Mouse (Mus musculus) testis, postnatal 14 days (tissue): Measurements from ENCODE around the gene Wnk4.

Experiments
- DNase-seq: peaks from one replicate; pipeline ENCODE4 v3.0.0; 2021; ENCODE audit warnings: low spot score

Wnk4 gene

DNA sequence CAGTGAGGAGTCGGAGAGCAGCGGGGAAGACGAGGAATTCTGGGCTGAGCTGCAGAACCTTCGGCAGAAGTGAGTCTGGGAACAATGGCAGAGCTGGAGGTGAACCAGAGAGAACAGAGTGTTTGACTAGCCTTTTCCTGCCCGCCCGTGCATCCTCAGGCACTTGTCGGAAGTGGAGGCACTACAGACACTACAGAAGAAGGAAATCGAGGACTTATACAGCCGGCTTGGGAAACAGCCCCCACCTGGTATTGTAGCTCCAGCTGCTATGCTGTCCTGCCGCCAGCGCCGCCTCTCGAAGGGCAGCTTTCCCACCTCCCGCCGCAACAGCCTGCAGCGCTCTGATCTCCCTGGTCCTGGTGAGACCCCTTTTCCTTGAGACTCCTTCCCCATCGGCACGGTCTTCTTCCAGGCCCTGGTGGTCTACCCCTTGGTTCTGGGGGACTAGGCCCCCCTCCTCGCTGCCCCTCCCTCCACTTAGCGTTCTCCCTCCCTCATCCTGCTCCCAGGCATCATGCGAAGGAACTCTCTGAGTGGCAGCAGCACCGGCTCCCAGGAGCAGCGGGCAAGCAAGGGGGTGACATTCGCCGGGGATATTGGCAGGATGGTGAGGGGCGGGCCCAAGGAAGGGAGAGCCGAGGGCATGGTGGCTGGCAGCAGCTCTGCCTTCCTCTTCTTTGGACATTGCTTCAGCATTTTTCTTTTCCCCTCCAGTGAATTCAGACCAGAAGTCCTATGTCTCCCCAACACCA is 16.1 kb downstream of the Wnk4 start:
- DNase-seq, result no peak

DNA sequence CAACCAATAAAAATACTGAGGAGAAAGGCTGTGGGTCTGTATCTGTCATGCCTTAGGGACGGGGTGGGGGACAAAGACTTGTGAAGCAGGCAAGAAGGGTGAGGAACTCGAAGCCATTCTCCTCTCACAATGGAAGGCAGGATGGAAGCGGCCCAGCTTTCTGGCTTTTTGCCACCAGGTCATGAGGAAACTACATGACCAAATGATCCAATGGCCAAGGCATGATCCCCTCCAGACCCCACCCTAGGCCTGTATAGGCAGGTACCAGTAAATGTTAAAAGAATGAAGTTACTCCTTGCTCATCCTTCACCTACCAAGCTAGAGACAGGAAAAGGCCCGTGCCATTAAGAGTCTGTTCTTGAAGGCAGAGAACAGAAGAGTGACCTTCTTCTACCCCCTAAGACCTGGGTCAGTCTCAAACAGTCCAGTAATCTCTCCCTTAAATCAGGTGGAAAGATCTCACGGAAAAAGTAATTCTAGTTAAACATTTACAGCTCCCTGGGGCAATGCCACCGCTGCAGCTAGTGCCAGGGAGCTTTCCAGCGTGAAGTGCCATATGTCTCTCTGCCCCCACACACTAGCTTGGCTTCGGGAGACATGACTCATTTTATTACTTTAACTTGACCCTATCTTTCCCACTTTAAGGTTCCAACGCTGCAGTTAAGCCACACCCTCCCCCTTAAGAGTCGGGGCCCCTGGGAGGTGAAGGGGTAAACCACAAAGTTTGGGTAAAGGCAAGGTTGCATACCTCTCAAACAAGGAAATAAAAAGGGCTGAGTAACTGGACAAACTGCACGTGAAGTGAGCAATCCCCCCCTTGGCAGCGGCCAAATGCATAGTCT is 17.2 kb downstream of the Wnk4 start:
- DNase-seq, result no peak

DNA sequence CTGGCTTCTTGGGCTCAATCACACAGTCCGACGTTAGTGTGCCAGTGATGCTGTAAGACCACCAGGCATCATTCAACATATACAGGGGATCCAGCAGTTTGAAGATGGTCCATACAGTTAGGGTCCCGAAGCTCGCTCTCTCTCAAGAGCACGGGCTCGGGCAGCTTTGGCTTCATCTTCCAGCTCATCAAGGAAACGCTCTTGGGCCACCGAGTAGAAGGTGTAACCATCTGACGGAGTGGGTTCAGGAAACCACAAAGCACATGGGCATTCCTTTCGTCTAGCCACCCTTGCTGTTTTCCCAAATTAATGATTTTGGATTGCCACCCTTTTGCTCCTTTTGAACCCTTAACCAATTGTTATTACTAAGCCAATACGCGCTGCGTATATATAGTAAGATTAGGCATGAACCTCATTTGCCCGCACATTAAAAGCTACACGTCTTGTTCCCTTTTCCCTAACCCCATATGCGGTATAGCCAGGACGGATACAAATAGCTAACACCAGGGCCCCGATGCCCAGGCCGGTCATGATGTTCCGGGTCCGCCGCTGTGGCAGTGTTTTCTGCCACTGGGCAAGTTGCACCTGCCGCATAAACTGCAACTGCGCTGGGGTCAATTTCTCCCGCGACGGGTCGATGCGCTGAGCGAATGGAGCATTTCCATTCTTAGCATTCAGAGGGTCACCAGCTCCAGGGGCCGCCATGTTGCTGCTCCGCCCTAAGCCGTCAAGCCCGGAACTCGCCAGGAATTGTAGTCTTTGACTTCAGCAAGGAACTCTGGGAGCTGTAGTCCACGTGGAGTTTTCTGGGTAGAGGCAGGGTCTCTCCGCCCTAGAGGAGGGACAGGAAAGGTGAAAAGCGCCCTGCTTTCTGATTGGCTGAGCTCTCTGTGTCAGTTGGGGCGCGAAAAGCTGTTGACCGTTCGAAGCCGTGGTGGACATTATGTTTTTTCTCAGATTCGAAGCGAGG is 18.1 kb downstream of the Wnk4 start, which contains the start of the genes Cntd1 and Coa3:
Gene Cntd1 (plus strand): TSS at position 790 of the 970 bp plus-strand sequence.
Gene Coa3 (minus strand): TSS at position 892 of the 970 bp plus-strand sequence.
- DNase-seq, result peak; percentile 92

DNA sequence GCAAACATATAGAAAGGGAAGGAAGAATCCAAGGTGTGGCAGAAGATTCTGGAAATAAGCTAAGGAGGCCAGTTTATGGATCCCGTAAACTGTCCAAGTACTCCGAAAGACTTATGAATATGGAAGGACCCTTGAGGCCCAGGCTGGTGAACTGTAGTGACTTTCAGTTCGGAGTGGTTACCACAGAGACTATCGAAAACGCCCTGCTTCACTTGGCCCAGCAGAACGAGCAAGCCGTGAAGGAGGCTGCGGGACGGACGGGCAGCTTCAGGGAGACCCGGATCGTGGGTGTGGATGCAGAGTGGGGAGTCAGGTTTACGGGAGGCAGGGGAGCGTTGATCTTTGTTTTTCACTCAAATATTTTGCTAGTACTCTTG is 18.8 kb downstream of the Wnk4 start:
- DNase-seq, result peak; percentile 46

DNA sequence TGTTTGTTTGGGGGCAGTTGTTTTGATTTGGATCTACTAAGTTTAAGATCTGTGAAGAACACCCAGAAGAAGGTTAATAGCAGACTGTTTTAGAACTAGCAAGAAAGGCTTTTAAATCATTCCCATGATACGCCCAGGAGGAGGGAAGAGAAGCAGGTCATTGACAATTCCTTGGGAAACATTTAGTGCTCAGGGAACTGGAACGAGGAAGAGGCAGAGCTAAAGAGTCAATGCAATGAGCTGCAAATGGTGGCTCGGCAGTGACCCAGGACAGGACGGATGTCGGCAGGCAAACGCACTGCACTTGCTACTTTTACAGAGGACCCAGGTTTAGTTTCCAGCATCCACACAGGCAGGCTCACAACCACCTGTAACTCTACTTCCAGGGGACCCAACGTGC is 20.5 kb downstream of the Wnk4 start:
- no peak for DNase-seq

DNA sequence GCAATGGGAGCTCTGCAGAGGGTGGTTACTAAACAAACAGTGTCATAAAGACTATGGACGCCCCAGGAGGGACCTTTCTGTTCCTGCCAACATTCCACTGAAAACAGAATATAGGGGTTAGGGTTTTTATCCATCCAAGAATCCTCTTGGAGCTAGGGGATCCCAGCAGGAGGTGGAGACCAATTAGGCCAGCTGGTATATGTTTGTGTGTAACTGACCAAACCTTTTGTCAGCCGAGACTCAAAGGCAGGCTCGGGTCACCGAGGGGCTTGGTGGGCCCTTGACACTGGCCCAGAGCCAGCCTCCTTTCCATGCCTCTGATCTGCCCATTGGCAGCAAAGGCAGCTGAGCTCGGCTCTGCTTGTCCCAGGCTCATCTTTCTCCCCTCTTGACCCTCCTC is 22.5 kb downstream of the Wnk4 start:
- no peak for DNase-seq

DNA sequence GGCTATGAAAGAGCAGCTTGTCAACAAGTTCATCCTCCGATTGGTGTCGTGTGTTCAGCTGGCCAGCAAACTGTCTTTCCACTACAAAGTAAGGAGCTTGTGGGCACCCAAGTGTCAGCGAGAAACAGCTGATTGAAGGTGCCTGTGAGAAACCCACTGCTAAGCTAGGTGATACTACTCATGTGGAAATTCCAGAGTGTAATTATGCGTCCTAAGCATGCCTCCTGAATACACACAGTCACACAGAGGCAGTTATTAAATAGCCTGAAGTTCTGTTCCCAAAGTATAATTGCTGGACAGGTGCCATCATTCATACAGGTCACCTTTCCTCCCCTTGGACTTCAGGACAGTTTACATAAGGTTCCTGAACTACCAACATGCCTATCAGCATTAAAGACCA is 23.4 kb downstream of the Wnk4 start:
- DNase-seq, result no peak

DNA sequence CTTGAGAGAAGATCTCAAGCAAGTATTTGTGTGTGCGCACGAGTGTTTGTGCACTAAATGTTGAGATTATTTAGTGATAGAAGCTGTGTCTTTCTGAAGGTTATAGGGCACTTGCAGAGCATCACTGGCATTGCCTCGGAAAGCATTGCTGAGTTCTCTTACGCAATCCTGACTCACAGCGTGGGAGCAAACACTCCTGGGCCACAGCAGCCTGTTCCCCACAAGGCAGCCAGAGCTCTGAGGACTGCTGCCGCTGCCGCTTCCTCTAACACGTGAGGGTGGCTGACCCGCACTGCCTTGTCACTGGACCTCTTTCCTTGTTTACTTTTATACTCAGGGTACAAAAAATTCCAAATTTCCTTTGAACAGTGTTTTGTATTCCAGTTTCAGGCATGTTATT is 26.9 kb downstream of the Wnk4 start:
- DNase-seq, result no peak

DNA sequence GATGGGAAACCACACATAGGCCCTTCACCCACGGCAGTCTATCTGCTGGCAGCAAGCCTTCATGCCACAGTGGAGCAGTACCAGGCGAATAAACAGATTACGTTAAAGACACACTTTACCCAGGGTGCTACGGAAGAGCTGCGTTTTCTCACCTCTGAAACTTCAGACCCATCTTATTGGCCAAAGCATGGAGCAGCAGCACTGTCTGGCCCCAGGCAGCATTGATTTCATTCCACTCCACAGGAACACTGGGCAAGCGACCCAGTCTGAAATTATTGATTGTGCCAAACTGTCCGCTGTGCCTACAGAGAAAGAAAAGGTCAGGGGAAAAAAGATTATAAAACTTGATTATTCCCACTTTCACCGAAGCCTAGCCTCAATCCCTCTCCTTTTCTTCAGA is 30.9 kb downstream of the Wnk4 start:
- DNase-seq, result no peak

DNA sequence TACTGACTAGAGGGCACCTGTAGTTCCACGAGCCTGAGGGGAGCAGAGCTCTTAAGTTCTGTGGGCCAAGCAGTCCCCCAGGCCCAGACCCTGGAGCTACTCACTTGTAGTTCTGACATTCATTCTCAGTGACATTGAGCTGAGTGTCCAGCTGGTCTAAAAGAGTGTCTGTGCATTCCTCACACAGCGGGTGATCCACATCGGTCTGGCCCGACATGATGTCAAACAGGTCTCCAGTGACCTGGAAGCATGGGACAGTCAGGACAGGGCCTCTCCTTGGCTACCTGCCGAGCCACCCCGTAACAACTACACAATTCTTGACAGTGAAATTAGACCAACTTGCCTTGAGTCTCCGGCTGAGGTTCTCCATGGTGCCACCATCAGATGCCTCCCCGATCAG is 34.8 kb downstream of the Wnk4 start:
- no peak for DNase-seq

DNA sequence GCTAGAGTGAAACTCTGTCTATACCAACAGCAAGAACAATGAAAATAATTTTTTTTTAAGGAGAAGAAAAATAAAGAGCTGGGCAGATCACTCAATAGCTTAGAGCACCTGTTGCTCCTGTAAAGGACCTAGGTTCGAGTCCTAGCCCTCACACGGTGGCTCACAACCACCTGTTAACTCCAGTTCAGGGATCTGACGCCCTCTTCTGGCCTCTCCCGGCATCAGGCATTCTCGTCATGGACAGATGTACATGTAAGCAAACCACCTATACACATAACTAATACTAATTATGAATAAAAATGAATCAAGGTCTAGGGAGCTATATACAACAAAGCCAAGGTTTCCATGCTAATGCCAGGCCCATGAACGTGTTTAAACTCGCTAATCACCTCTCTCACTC is 40.5 kb downstream of the Wnk4 start:
- DNase-seq, result no peak

DNA sequence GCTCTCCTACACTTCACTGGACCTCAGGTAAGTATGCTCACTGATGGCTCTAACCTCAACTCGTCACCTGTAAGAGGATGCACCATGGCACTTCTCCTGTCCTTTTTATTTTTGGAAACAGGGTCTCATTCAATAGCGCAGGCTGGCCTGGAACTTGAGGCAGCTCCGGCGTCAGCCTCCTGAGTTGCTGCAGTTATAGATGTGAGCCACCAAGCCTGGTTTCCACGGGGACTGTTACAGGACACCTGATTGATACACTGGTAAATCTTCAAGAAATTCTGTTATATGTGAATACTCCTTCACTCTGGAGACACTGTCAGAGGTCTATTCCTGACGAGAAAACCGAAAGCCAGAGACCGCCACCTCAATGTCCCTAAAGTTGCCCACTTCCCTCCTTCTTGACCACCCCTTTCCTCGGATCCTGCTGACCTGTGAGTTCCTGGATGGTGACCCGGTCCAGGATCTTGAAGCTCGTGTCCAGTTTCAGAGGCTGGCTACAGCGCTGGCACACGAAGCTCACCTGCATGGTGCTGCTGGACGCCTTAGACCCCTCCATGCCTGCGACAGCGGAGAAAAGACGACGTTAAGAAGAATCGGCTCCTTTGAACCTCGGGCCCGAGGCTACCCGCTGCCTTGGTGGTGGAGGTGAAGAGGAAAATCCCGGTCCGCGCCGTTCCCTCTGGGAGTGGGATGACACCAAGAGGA is 41.1 kb downstream of the Wnk4 start:
- no peak for DNase-seq

DNA sequence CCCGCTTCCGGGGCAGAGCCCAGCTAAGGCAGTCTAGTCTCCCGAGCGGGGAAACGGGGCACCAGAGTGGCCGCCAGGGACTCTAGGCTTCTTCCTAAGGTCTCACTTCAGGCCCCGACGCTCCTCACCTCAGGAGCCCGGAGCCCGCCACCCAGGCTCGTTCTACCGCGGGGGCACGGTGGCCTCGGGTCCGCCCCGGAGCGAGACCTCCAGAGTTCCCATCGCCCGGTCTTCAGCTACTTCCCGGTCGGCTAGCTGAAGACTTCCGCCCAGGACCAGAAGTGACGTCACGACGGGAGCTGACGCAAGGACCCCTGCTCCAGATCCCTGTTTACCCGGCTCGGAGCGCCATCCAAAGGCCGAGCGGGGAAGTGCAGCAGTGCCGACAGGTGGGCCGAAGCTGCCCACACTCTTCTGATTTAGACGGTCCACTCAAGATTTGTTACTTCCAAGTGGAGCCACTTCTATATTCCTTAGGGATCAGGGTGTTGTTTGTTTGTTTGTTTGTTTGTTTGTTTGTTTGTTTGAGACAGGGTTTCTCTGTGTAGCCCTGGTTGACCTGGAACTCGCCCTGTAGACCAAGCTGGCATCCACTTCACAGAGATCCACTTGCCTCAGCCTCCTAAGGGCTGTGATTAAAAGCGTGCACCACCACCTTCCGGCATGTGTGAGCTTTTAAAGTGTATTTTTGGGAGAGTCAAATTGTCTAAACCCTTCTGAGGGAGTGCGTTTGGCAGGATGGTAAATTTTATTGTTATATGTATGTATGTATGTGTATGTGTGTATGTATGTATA is 41.8 kb downstream of the Wnk4 start, which contains the start of gene Becn1:
Gene Becn1 (minus strand): TSS at position 283 of the 795 bp plus-strand sequence.
- peak; percentile 96 for DNase-seq

DNA sequence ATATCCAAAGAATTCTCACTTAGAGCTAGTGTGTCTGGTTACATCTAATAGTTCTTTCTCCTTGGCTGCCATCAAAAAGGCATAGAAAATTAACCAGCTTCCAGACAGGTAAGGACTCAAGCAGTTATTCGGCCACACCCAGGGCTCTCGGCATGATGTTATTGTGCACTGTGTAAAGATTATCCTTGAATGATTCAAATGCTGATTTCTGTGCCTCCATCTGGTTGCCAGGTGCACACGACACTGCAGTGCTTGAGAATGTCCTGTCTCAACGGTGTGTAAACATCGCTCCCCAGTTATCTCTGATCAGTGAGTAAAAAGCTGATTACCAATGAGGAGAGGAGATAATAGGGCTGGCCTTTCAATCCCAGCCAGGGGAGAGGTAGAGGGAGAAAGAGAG is 47.4 kb downstream of the Wnk4 start:
- no peak for DNase-seq

DNA sequence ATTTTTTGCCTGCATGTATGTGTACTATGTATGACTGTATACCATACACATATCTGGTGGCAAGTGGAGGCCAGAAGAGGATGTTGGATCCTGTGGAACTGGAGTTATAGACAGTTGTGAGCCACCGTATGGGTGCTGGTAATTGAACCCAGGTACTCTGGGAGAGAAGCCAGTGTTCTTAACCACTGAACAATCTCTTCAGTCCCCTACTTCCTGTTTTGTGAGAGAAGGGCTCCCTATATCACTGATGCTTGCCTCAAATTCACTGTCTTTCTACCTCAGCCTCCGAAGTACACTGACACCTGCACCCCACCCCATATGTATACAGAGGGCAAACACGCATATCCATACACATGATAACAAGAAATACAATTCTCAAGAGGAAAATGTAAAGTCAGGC is 50.7 kb downstream of the Wnk4 start:
- no peak for DNase-seq

DNA sequence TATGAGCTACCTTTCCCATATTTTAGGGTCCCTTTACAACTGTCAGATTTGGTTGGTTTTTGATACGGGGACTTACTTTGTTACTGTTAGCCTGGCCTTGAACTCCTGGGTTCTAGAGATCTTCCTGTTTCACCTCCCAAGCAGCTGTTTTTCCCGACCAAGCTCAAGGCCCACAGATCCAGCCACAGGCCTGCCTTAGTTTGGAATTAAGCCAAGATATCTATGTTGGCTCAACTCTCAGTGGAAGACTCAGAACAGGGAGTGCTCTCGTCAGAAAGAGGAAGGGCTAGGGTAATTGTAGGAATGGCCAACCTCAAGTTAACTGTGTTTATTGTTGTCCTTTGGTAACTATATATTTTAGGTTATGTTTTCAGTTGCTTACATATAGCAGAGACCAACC is 51.8 kb downstream of the Wnk4 start:
- no peak for DNase-seq

DNA sequence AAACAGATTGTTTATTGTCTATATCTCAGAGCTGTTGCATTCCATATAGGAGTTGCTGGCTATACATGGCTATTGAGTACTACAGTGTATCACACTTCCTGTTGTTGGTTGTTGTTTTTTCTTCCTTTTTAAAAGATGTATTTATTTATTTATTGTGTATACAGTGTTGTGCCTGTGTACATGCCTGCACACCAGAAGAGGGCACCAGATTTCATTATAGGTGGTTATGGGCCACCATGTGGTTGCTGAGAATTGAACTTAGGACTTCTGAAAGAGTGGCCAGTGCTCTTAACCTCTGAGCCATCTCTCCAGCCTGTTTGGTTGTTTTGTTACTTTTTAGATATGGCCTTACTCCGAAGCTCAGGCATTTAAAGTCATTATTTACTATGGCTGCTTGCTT is 54.2 kb downstream of the Wnk4 start:
- DNase-seq, result no peak

DNA sequence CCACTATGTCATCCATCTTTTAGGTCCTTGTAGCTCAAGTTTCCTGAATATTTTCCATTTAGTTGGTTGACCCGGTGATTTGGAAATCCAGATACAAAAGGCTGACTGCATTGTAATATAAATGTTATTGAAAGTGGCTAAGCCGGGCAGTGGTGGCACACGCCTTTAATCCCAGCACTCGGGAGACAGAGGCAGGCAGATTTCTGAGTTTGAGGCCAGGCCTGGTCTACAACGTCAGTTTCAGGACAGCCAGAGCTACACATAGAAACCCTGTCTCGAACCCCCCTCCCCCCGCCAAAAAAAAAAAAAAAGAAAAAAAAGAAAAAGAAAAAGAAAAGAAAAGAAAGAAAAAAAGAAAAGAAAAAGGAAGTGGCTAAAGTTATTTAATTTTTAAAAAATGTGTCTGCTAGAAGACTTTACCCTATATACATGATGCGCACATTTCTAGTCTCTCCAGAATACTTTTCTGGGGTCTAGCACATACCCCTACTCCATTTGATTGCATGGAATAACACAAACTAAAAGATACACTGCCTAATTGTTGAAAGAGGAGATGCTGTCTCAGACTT is 54.8 kb downstream of the Wnk4 start:
- DNase-seq, result no peak

DNA sequence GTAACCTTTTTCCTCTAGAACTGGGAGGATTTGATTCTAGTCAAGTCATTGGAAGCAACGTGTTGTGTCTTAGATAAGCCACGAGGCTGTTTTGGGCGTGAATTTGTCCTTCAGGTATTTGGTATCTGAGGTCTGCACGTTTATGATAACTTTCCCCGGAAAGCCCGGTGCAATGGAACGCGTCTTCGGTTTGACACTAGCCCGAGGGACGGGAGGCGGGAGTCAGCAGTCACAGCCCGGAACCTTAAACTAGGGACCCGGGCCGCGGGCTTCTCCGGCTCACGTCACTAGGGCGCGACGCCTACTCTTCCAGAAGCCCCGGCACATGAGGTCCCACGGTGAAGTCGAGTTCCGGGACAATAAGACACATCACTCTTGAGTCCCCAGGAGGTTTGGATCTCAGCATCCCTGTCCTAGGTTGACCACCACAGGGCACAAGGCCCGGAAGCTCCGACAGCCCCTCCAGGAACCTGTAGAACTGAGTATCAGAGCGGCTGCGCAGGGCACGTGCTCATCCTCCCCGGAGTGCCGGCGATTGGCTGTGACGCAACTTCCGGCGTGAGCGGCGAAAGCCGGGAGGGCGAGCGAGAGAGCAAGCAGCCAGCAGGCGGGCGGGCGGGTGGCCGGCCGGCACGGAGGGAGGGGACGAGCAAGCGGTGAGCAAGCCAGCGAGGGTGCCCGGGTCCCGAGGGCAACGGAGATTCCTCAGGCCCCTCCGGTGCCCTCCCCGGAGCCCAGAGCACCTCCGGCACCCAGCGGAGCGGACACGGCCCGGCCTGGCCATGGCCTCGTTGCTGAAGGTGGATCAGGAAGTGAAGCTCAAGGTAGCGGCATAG is 55.5 kb downstream of the Wnk4 start, which contains the start of gene Psme3:
Gene Psme3 (plus strand): TSS at position 549 of the 836 bp plus-strand sequence.
- peak; percentile 94 for DNase-seq
